Mouse (Mus musculus) forebrain, embryonic 10.5 days (tissue): ENCODE results near the gene Rcn2. TPM values are rescaled to one million over a fixed set of nuclear protein-coding genes. Genes with fewer than 3 reads are reported as not detected.

Experiments used
- DNase-seq: peaks from one replicate; pipeline ENCODE4 v3.0.0-alpha.2; 2017; ENCODE audit warnings: low spot score; ENCODE audit errors: extremely low spot score
- H3K27ac ChIP-seq: fragments of 300-500 bp; sonication (generic); 2 replicates; pipeline ENCODE4 v1.5.1; 2016; ENCODE audit warnings: mild to moderate bottlenecking
- H3K27me3 ChIP-seq: fragments of 300-500 bp; sonication (generic); 2 replicates; pipeline ENCODE4 v1.6.1; 2016; ENCODE audit warnings: mild to moderate bottlenecking; ENCODE audit not compliant: poor library complexity, severe bottlenecking
- H3K36me3 ChIP-seq: fragments of 300-500 bp; sonication (generic); replicated peaks from 2 replicates; pipeline ENCODE4 v1.6.1; 2016; ENCODE audit warnings: mild to moderate bottlenecking, moderate library complexity
- H3K4me1 ChIP-seq: fragments of 300-500 bp; sonication (generic); 2 replicates; pipeline ENCODE4 v1.6.1; 2016
- H3K4me3 ChIP-seq: fragments of 300-500 bp; sonication (generic); 2 replicates; pipeline ENCODE4 v1.5.1; 2016; ENCODE audit warnings: mild to moderate bottlenecking, moderate library complexity
- H3K9me3 ChIP-seq: fragments of 300-500 bp; sonication (generic); 2 replicates; pipeline ENCODE4 v1.6.1; 2016; ENCODE audit warnings: mild to moderate bottlenecking, moderate library complexity
- WGBS: fragments of 180-500 bp; shearing (Covaris S2); methylation state at CpG from one replicate; pipeline ENCODE4 v1.1.7; 2016; 5-methylcytosine and 5-hydroxymethylcytosine counted together
- polyA plus RNA-seq: library from polyadenylated mRNA; unstranded; fragments of >200 nt; fragmentation: Nextera tagmentation; extraction: Ambion mirVana; gene quantifications from 2 replicates; pipeline ENCODE4 v1.2.1, GENCODE M21; 2016

Rcn2 gene
- polyA plus RNA-seq, 1 experiment from 2014 or later, result 273 TPM

- Histone ChIP-seq H3K9me3 (no peaks in the 10 kb centered on the region), H3K4me1 (peaks cover 18% of the 10 kb centered on the region), H3K27ac (no peak overlapping the region), H3K4me3 (no peak overlapping the region), H3K36me3 (peaks cover 36% of the 10 kb centered on the region), H3K27me3 (no peaks in the 10 kb centered on the region)
- WGBS, result 81% methylated on average over 2 of the region's 2 CpGs
- DNase-seq, result no peak
Measured at GRCm38 (mm10) chr9:56072861-56073260, 31.2 kb downstream of the Rcn2 start.

GRCm38 (mm10) chr9:56074863-56075262 is 33.2 kb downstream of the Rcn2 start:
- no peak overlapping the region for H3K4me3 ChIP-seq
- 0 out of 2 replicates have a peak overlapping the region, but pooled peaks have one; percentile 62 for H3K27ac ChIP-seq
- H3K4me1 ChIP-seq, result peaks cover 18% of the 10 kb centered on the region
- peaks cover 36% of the 10 kb centered on the region for H3K36me3 ChIP-seq
- WGBS, result 77% methylated on average over 12 of the region's 12 CpGs
- H3K27me3 ChIP-seq, result no peaks in the 10 kb centered on the region
- no peaks in the 10 kb centered on the region for H3K9me3 ChIP-seq
- no peak for DNase-seq

GRCm38 (mm10) chr9:56075264-56075663 is 33.6 kb downstream of the Rcn2 start:
- Histone ChIP-seq H3K27ac (peak overlapping the region; percentile 62), H3K36me3 (peaks cover 35% of the 10 kb centered on the region), H3K4me3 (no peak overlapping the region), H3K27me3 (no peaks in the 10 kb centered on the region), H3K9me3 (no peaks in the 10 kb centered on the region), H3K4me1 (peaks cover 18% of the 10 kb centered on the region)
- 10% methylated on average over 4 of the region's 4 CpGs for WGBS
- peak; percentile 59 for DNase-seq

GRCm38 (mm10) chr9:56075901-56076620 is 34.4 kb downstream of the Rcn2 start:
- H3K27ac ChIP-seq, result peak overlapping the region; percentile 62
- 74% methylated on average over 7 of the region's 7 CpGs for WGBS
- DNase-seq, result no peak
- H3K36me3 ChIP-seq, result peaks cover 35% of the 10 kb centered on the region
- H3K4me1 ChIP-seq, result peaks cover 18% of the 10 kb centered on the region
- H3K9me3 ChIP-seq, result no peaks in the 10 kb centered on the region
- H3K4me3 ChIP-seq, result no peak overlapping the region
- no peaks in the 10 kb centered on the region for H3K27me3 ChIP-seq

GRCm38 (mm10) chr9:56079587-56079986 is 37.9 kb downstream of the Rcn2 start:
- DNase-seq, result no peak
- H3K9me3 ChIP-seq, result no peaks in the 10 kb centered on the region
- WGBS, result 89% methylated on average over 5 of the region's 5 CpGs
- no peaks in the 10 kb centered on the region for H3K27me3 ChIP-seq
- H3K27ac ChIP-seq, result no peak overlapping the region
- H3K36me3 ChIP-seq, result peaks cover 22% of the 10 kb centered on the region
- H3K4me3 ChIP-seq, result no peak overlapping the region
- H3K4me1 ChIP-seq, result peaks cover 18% of the 10 kb centered on the region

GRCm38 (mm10) chr9:56086524-56086923 is 44.9 kb downstream of the Rcn2 start:
- Histone ChIP-seq H3K4me3 (no peak overlapping the region), H3K27me3 (no peaks in the 10 kb centered on the region), H3K36me3 (0 out of 2 replicates have a peak, but pooled peaks cover 2% of the 10 kb centered on the region), H3K27ac (no peak overlapping the region), H3K9me3 (no peaks in the 10 kb centered on the region), H3K4me1 (peaks cover 17% of the 10 kb centered on the region)
- DNase-seq, result no peak
- WGBS, result 92% methylated on average over 5 of the region's 5 CpGs

GRCm38 (mm10) chr9:56089778-56090520 is 48.3 kb downstream of the Rcn2 start, which contains the start of gene Pstpip1:
Pstpip1 (plus strand) TSS chr9:56089962.
- H3K27ac ChIP-seq, result peak within 1 kb of the TSS; percentile 66
- 41% methylated on average over 22 of the region's 22 CpGs for WGBS
- DNase-seq, result peak; percentile 25

GRCm38 (mm10) chr9:56090546-56091225 is 49.0 kb downstream of the Rcn2 start:
- H3K4me3 ChIP-seq, result no peak overlapping the region
- 75% methylated on average over 5 of the region's 5 CpGs for WGBS
- peak overlapping the region; percentile 66; the same call in 1 of the 2 replicates for H3K27ac ChIP-seq

More at GRCm38 (mm10) chr9:56089778-56090520, 48.3 kb downstream of the Rcn2 start, which contains the start of gene Pstpip1:
- no peak within 1 kb of the TSS for H3K4me3 ChIP-seq
- peaks cover 16% of the 10 kb centered on the region for H3K4me1 ChIP-seq
- no peaks in the 10 kb centered on the region for H3K36me3 ChIP-seq
- H3K27me3 ChIP-seq, result no peaks in the 10 kb centered on the region
- H3K9me3 ChIP-seq, result no peaks in the 10 kb centered on the region

GRCm38 (mm10) chr9:56092102-56092501 is 50.5 kb downstream of the Rcn2 start:
- H3K27me3 ChIP-seq, result no peaks in the 10 kb centered on the region
- H3K27ac ChIP-seq, result no peak overlapping the region
- H3K9me3 ChIP-seq, result no peaks in the 10 kb centered on the region
- no peak overlapping the region for H3K4me3 ChIP-seq
- no peaks in the 10 kb centered on the region for H3K36me3 ChIP-seq
- DNase-seq, result no peak
- 52% methylated on average over 2 of the region's 2 CpGs for WGBS
- peaks cover 10% of the 10 kb centered on the region for H3K4me1 ChIP-seq

More at GRCm38 (mm10) chr9:56090546-56091225, 49.0 kb downstream of the Rcn2 start:
- no peaks in the 10 kb centered on the region for H3K9me3 ChIP-seq
- no peaks in the 10 kb centered on the region for H3K27me3 ChIP-seq
- DNase-seq, result no peak
- peaks cover 10% of the 10 kb centered on the region for H3K4me1 ChIP-seq
- H3K36me3 ChIP-seq, result no peaks in the 10 kb centered on the region

GRCm38 (mm10) chr9:56097584-56098298 is 56.1 kb downstream of the Rcn2 start:
- WGBS, result 91% methylated on average over 4 of the region's 4 CpGs
- Histone ChIP-seq H3K27ac (no peak overlapping the region), H3K4me3 (no peak overlapping the region), H3K27me3 (no peaks in the 10 kb centered on the region), H3K9me3 (no peaks in the 10 kb centered on the region), H3K4me1 (no peaks in the 10 kb centered on the region), H3K36me3 (no peaks in the 10 kb centered on the region)
- no peak for DNase-seq

- Histone ChIP-seq H3K9me3 (no peaks in the 10 kb centered on the region), H3K27ac (no peak overlapping the region), H3K27me3 (0 out of 2 replicates have a peak, but pooled peaks cover 3% of the 10 kb centered on the region), H3K4me3 (no peak overlapping the region), H3K36me3 (no peaks in the 10 kb centered on the region), H3K4me1 (no peaks in the 10 kb centered on the region)
- DNase-seq, result no peak
- 90% methylated on average over 7 of the region's 7 CpGs for WGBS
Measured at GRCm38 (mm10) chr9:56100041-56100522, 58.4 kb downstream of the Rcn2 start.

- H3K9me3 ChIP-seq, result no peaks in the 10 kb centered on the region
- 82% methylated on average over 4 of the region's 4 CpGs for WGBS
Measured at GRCm38 (mm10) chr9:56101022-56101421, 59.4 kb downstream of the Rcn2 start.

More at GRCm38 (mm10) chr9:56101022-56101421, 59.4 kb downstream of the Rcn2 start:
- 0 out of 2 replicates have a peak, but pooled peaks cover 3% of the 10 kb centered on the region for H3K27me3 ChIP-seq
- H3K4me1 ChIP-seq, result no peaks in the 10 kb centered on the region
- no peak for DNase-seq
- H3K27ac ChIP-seq, result no peak overlapping the region
- H3K36me3 ChIP-seq, result no peaks in the 10 kb centered on the region
- no peak overlapping the region for H3K4me3 ChIP-seq
